Mouse (Mus musculus) embryonic fibroblast, embryonic 13.5 days (primary cell): ENCODE measurements around the gene Ccndbp1. TPM values are rescaled to one million over a fixed set of nuclear protein-coding genes. Genes with fewer than 3 reads are reported as not detected.
A peak's percentile ranks its signal among the peaks of the same experiment; 100 is the strongest.
"Not testable (repeated sequence)": the region's sequence is repeated elsewhere in the genome, so short reads cannot be mapped to it uniquely, and the experiment has no call there.

Experiments
- H3K27ac ChIP-seq: 2 replicates; pipeline ENCODE4 v1.5.1; 2012; ENCODE audit warnings: low read length, control low read depth, inconsistent platforms; ENCODE audit not compliant: insufficient read depth
- H3K4me1 ChIP-seq: 2 replicates; pipeline ENCODE4 v1.6.1; 2011; ENCODE audit warnings: low read length; ENCODE audit not compliant: control insufficient read depth, insufficient read depth
- H3K4me3 ChIP-seq: 2 replicates; pipeline ENCODE4 v1.5.1; 2011; ENCODE audit warnings: mild to moderate bottlenecking, control low read depth, low read length; ENCODE audit not compliant: insufficient read depth
- CTCF ChIP-seq: IDR thresholded peaks from 2 replicates; pipeline ENCODE4 v1.5.1; 2011; ENCODE audit warnings: mild to moderate bottlenecking, control low read depth, low read length, moderate library complexity, borderline replicate concordance; ENCODE audit not compliant: insufficient read depth
- POLR2A ChIP-seq: IDR thresholded peaks from 2 replicates; pipeline ENCODE4 v1.6.1; 2011; ENCODE audit warnings: low read depth, mild to moderate bottlenecking, control low read depth, low read length, moderate library complexity
- polyA plus RNA-seq: library from polyadenylated mRNA; stranded (reverse); fragments of >200 nt; gene quantifications from 2 replicates; pipeline ENCODE4 v1.2.4, GENCODE M21; 2011; ENCODE audit warnings: low read depth; ENCODE audit not compliant: missing spikeins, insufficient read length

Ccndbp1 gene
- 31.8 and 37.2 TPM in 2 replicates for polyA plus RNA-seq

GRCm38 (mm10) chr2:121007925-121008663 lies at the start of gene Ccndbp1:
Gene Ccndbp1, plus strand, starts transcription at chr2:121008403.
- peak within 1 kb of the TSS; percentile 90 for H3K4me3 ChIP-seq
- H3K4me1 ChIP-seq = no peaks in the 10 kb centered on the region
- TF ChIP-seq CTCF = no peak
- TF ChIP-seq POLR2A = peak; percentile 77
- no peak within 1 kb of the TSS for H3K27ac ChIP-seq

GRCm38 (mm10) chr2:120959363-120959762 lies 48.8 kb upstream of the Ccndbp1 start:
- TF ChIP-seq CTCF (no peak), POLR2A (no peak)
- H3K4me3 ChIP-seq = no peak overlapping the region
- no peak overlapping the region for H3K27ac ChIP-seq
- peaks cover 5% of the 10 kb centered on the region; the same call in 1 of the 2 replicates for H3K4me1 ChIP-seq

- TF ChIP-seq POLR2A (no peak), CTCF (no peak)
- H3K4me1 ChIP-seq = peaks cover 5% of the 10 kb centered on the region; the same call in 1 of the 2 replicates
- H3K27ac ChIP-seq = no peak overlapping the region
- H3K4me3 ChIP-seq = no peak overlapping the region
Observed at GRCm38 (mm10) chr2:120959827-120960226, 48.4 kb upstream of the Ccndbp1 start.

GRCm38 (mm10) chr2:120960261-120960660 lies 47.9 kb upstream of the Ccndbp1 start:
- Histone ChIP-seq H3K27ac (no peak overlapping the region), H3K4me3 (no peak overlapping the region), H3K4me1 (peaks cover 5% of the 10 kb centered on the region; the same call in 1 of the 2 replicates)
- TF ChIP-seq CTCF (no peak), POLR2A (no peak)

GRCm38 (mm10) chr2:120963110-120963509 lies 45.1 kb upstream of the Ccndbp1 start:
- TF ChIP-seq CTCF = no peak
- no peak for TF ChIP-seq POLR2A
- peaks cover 5% of the 10 kb centered on the region; the same call in 1 of the 2 replicates for H3K4me1 ChIP-seq
- no peak overlapping the region for H3K27ac ChIP-seq
- no peak overlapping the region for H3K4me3 ChIP-seq

GRCm38 (mm10) chr2:120965486-120965885 lies 42.7 kb upstream of the Ccndbp1 start:
- Histone ChIP-seq H3K27ac (no peak overlapping the region), H3K4me3 (no peak overlapping the region), H3K4me1 (no peaks in the 10 kb centered on the region; the same call in 1 of the 2 replicates)
- TF ChIP-seq POLR2A (no peak), CTCF (no peak)

GRCm38 (mm10) chr2:120970045-120970539 lies 38.1 kb upstream of the Ccndbp1 start:
- H3K27ac ChIP-seq = peak overlapping the region; percentile 42
- H3K4me3 ChIP-seq = peak overlapping the region; percentile 97
- TF ChIP-seq POLR2A = no peak
- H3K4me1 ChIP-seq = no peaks in the 10 kb centered on the region; the same call in 1 of the 2 replicates

GRCm38 (mm10) chr2:120970559-120971080 lies 37.6 kb upstream of the Ccndbp1 start, which contains the start of gene Ubr1:
Gene Ubr1, minus strand, starts transcription at chr2:120970715.
- no peaks in the 10 kb centered on the region; the same call in 1 of the 2 replicates for H3K4me1 ChIP-seq
- peak within 1 kb of the TSS; percentile 97 for H3K4me3 ChIP-seq
- TF ChIP-seq POLR2A (peak; percentile 94), CTCF (no peak)
- peak within 1 kb of the TSS; percentile 42 for H3K27ac ChIP-seq

- Histone ChIP-seq H3K27ac (no peak overlapping the region), H3K4me1 (no peaks in the 10 kb centered on the region; the same call in 1 of the 2 replicates), H3K4me3 (no peak overlapping the region)
- no peak for TF ChIP-seq CTCF
Observed at GRCm38 (mm10) chr2:120971766-120972165, 36.4 kb upstream of the Ccndbp1 start.

GRCm38 (mm10) chr2:120972257-120972656 lies 35.9 kb upstream of the Ccndbp1 start:
- H3K4me3 ChIP-seq, H3K27ac ChIP-seq, H3K4me1 ChIP-seq: not testable (repeated sequence)
